Mouse (Mus musculus): Measurements from ENCODE around the gene Sema5a.
A peak's percentile ranks its signal among the peaks of the same experiment; 100 is the strongest.
"Not testable (repeated sequence)": the region's sequence is repeated elsewhere in the genome, so short reads cannot be mapped to it uniquely, and the experiment has no call there.

Gene Sema5a

GRCm38 (mm10) chr15:32244344-32244955, at the start of gene Sema5a:
TSS of gene Sema5a (plus strand) at chr15:32244810.
- peak; percentile 74 for DNase-seq

GRCm38 (mm10) chr15:32198076-32198475, 46.5 kb upstream of the Sema5a start:
- no peak for DNase-seq

- DNase-seq, result no peak
Measured at GRCm38 (mm10) chr15:32198561-32198960, 46.0 kb upstream of the Sema5a start.

GRCm38 (mm10) chr15:32203242-32203641, 41.4 kb upstream of the Sema5a start:
- DNase-seq, result no peak

- DNase-seq, result no peak
Measured at GRCm38 (mm10) chr15:32204908-32205307, 39.7 kb upstream of the Sema5a start.

GRCm38 (mm10) chr15:32214687-32215086, 29.9 kb upstream of the Sema5a start:
- DNase-seq, result not testable (repeated sequence)

- no peak for DNase-seq
Measured at GRCm38 (mm10) chr15:32223028-32223427, 21.6 kb upstream of the Sema5a start.

GRCm38 (mm10) chr15:32225394-32225793, 19.2 kb upstream of the Sema5a start:
- no peak for DNase-seq

- DNase-seq, result no peak
Measured at GRCm38 (mm10) chr15:32226381-32226780, 18.2 kb upstream of the Sema5a start.

GRCm38 (mm10) chr15:32226888-32227395, 17.7 kb upstream of the Sema5a start:
- no peak for DNase-seq

- no peak for DNase-seq
Measured at GRCm38 (mm10) chr15:32230066-32230465, 14.5 kb upstream of the Sema5a start.

GRCm38 (mm10) chr15:32232189-32232588, 12.4 kb upstream of the Sema5a start:
- DNase-seq, result no peak

- DNase-seq, result peak; percentile 34
Measured at GRCm38 (mm10) chr15:32232666-32233141, 11.9 kb upstream of the Sema5a start.

- no peak for DNase-seq
Measured at GRCm38 (mm10) chr15:32233451-32233850, 11.2 kb upstream of the Sema5a start.

GRCm38 (mm10) chr15:32239099-32239498, 5.5 kb upstream of the Sema5a start:
- no peak for DNase-seq

GRCm38 (mm10) chr15:32240159-32240558, 4.5 kb upstream of the Sema5a start:
- no peak for DNase-seq

- DNase-seq, result no peak
Measured at GRCm38 (mm10) chr15:32241666-32242065, 2.9 kb upstream of the Sema5a start.

- peak; percentile 66 for DNase-seq
Measured at GRCm38 (mm10) chr15:32243096-32243785, 1.4 kb upstream of the Sema5a start.

- no peak for DNase-seq
Measured at GRCm38 (mm10) chr15:32243824-32244223, 786 bp upstream of the Sema5a start.

GRCm38 (mm10) chr15:32244956-32245836, 586 bp downstream of the Sema5a start:
- DNase-seq, result peak; percentile 36

GRCm38 (mm10) chr15:32245837-32246670, 1.4 kb downstream of the Sema5a start:
- peak; percentile 92 for DNase-seq

GRCm38 (mm10) chr15:32247281-32247680, 2.7 kb downstream of the Sema5a start:
- DNase-seq, result no peak

All from lung, postnatal 14 days (tissue).